Mouse (Mus musculus): ENCODE data around the gene Atp2b2. TPM values are rescaled to one million over a fixed set of nuclear protein-coding genes. Genes with fewer than 3 reads are reported as not detected.

Gene Atp2b2
- polyA plus RNA-seq, 1 experiment from 2014 or later = 34.2 TPM

- no peak overlapping the region for H3K4me2 ChIP-seq (replicated peaks)
- H3K36me3 ChIP-seq (replicated peaks; ENCODE audit: control insufficient read depth, insufficient read depth) = no peaks in the 10 kb centered on the region
- ATAC-seq (ENCODE audit: low FRiP score) (no peak), DNase-seq (ENCODE audit: low spot score) (no peak)
- H3K4me1 ChIP-seq (replicated peaks; ENCODE audit: control insufficient read depth, insufficient read depth, low read length) = no peaks in the 10 kb centered on the region
- no peak overlapping the region for H3K27ac ChIP-seq
- no peaks in the 10 kb centered on the region for H3K27me3 ChIP-seq (ENCODE audit: control insufficient read depth, insufficient read depth, low read length)
- no peak overlapping the region for H3K4me3 ChIP-seq (replicated peaks; ENCODE audit: low read length)
- WGBS = 79% methylated on average over 8 of the region's 8 CpGs
- no peaks in the 10 kb centered on the region for H3K9me3 ChIP-seq (ENCODE audit: control insufficient read depth, low read length)
- H3K9ac ChIP-seq = no peak overlapping the region
These were observed 9.6 kb downstream of the Atp2b2 start for GRCm38 (mm10) chr6:114032822-114033221.

GRCm38 (mm10) chr6:114023794-114024193 lies 18.6 kb downstream of the Atp2b2 start:
- 75% methylated on average over 2 of the region's 2 CpGs for WGBS
- Histone ChIP-seq H3K9me3 (ENCODE audit: control insufficient read depth, low read length) (no peaks in the 10 kb centered on the region), H3K4me1 (replicated peaks; ENCODE audit: control insufficient read depth, insufficient read depth, low read length) (no peaks in the 10 kb centered on the region), H3K4me2 (replicated peaks) (no peak overlapping the region), H3K27ac (no peak overlapping the region), H3K36me3 (replicated peaks; ENCODE audit: control insufficient read depth, insufficient read depth) (no peaks in the 10 kb centered on the region), H3K4me3 (replicated peaks; ENCODE audit: low read length) (no peak overlapping the region), H3K9ac (no peak overlapping the region), H3K27me3 (ENCODE audit: control insufficient read depth, insufficient read depth, low read length) (no peaks in the 10 kb centered on the region)
- DNase-seq (ENCODE audit: low spot score) (no peak), ATAC-seq (ENCODE audit: low FRiP score) (no peak)

- H3K27ac ChIP-seq = no peak overlapping the region
- no peak overlapping the region for H3K4me3 ChIP-seq (replicated peaks; ENCODE audit: low read length)
- no peak for DNase-seq (ENCODE audit: low spot score)
- no peak for ATAC-seq (ENCODE audit: low FRiP score)
- H3K4me1 ChIP-seq (replicated peaks; ENCODE audit: control insufficient read depth, insufficient read depth, low read length) = no peaks in the 10 kb centered on the region
- H3K27me3 ChIP-seq (ENCODE audit: control insufficient read depth, insufficient read depth, low read length) = no peaks in the 10 kb centered on the region
- no peaks in the 10 kb centered on the region for H3K36me3 ChIP-seq (replicated peaks; ENCODE audit: control insufficient read depth, insufficient read depth)
- H3K9me3 ChIP-seq (ENCODE audit: control insufficient read depth, low read length) = no peaks in the 10 kb centered on the region
- no peak overlapping the region for H3K9ac ChIP-seq
- WGBS = 77% methylated on average over 9 of the region's 9 CpGs
- H3K4me2 ChIP-seq (replicated peaks) = no peak overlapping the region
These were observed 20.3 kb downstream of the Atp2b2 start for GRCm38 (mm10) chr6:114022104-114022503.

- Histone ChIP-seq H3K4me1 (replicated peaks; ENCODE audit: control insufficient read depth, insufficient read depth, low read length) (no peaks in the 10 kb centered on the region), H3K4me2 (replicated peaks) (no peak overlapping the region), H3K36me3 (replicated peaks; ENCODE audit: control insufficient read depth, insufficient read depth) (no peaks in the 10 kb centered on the region), H3K9me3 (ENCODE audit: control insufficient read depth, low read length) (no peaks in the 10 kb centered on the region), H3K27ac (no peak overlapping the region), H3K9ac (no peak overlapping the region), H3K27me3 (ENCODE audit: control insufficient read depth, insufficient read depth, low read length) (no peaks in the 10 kb centered on the region), H3K4me3 (replicated peaks; ENCODE audit: low read length) (no peak overlapping the region)
- ATAC-seq (ENCODE audit: low FRiP score) (no peak), DNase-seq (ENCODE audit: low spot score) (no peak)
- WGBS = 69% methylated on average over 5 of the region's 5 CpGs
These were observed 28.6 kb downstream of the Atp2b2 start for GRCm38 (mm10) chr6:114013801-114014200.

- ATAC-seq (ENCODE audit: low FRiP score) = no peak
These were observed 29.6 kb downstream of the Atp2b2 start for GRCm38 (mm10) chr6:114012834-114013233.

GRCm38 (mm10) chr6:114011976-114012375 lies 30.4 kb downstream of the Atp2b2 start:
- no peak overlapping the region for H3K27ac ChIP-seq

More at GRCm38 (mm10) chr6:114012834-114013233, 29.6 kb downstream of the Atp2b2 start:
- DNase-seq (ENCODE audit: low spot score) = no peak
- Histone ChIP-seq H3K36me3 (replicated peaks; ENCODE audit: control insufficient read depth, insufficient read depth) (no peaks in the 10 kb centered on the region), H3K4me1 (replicated peaks; ENCODE audit: control insufficient read depth, insufficient read depth, low read length) (no peaks in the 10 kb centered on the region), H3K27ac (no peak overlapping the region), H3K4me2 (replicated peaks) (no peak overlapping the region), H3K4me3 (replicated peaks; ENCODE audit: low read length) (no peak overlapping the region), H3K9ac (no peak overlapping the region), H3K27me3 (ENCODE audit: control insufficient read depth, insufficient read depth, low read length) (no peaks in the 10 kb centered on the region), H3K9me3 (ENCODE audit: control insufficient read depth, low read length) (no peaks in the 10 kb centered on the region)
- 24% methylated on average over 9 of the region's 9 CpGs for WGBS

GRCm38 (mm10) chr6:114003796-114004195 lies 38.6 kb downstream of the Atp2b2 start:
- no peak overlapping the region for H3K27ac ChIP-seq
- H3K9ac ChIP-seq = no peak overlapping the region
- DNase-seq (ENCODE audit: low spot score) (no peak), ATAC-seq (ENCODE audit: low FRiP score) (no peak)
- no peak overlapping the region for H3K4me3 ChIP-seq (replicated peaks; ENCODE audit: low read length)
- WGBS = 76% methylated on average over 3 of the region's 3 CpGs
- no peaks in the 10 kb centered on the region for H3K27me3 ChIP-seq (ENCODE audit: control insufficient read depth, insufficient read depth, low read length)
- no peaks in the 10 kb centered on the region for H3K9me3 ChIP-seq (ENCODE audit: control insufficient read depth, low read length)
- H3K4me1 ChIP-seq (replicated peaks; ENCODE audit: control insufficient read depth, insufficient read depth, low read length) = no peaks in the 10 kb centered on the region
- no peaks in the 10 kb centered on the region for H3K36me3 ChIP-seq (replicated peaks; ENCODE audit: control insufficient read depth, insufficient read depth)
- no peak overlapping the region for H3K4me2 ChIP-seq (replicated peaks)

More at GRCm38 (mm10) chr6:114011976-114012375, 30.4 kb downstream of the Atp2b2 start:
- no peaks in the 10 kb centered on the region for H3K36me3 ChIP-seq (replicated peaks; ENCODE audit: control insufficient read depth, insufficient read depth)
- H3K4me2 ChIP-seq (replicated peaks) = no peak overlapping the region
- no peak overlapping the region for H3K4me3 ChIP-seq (replicated peaks; ENCODE audit: low read length)
- ATAC-seq (ENCODE audit: low FRiP score) (no peak), DNase-seq (ENCODE audit: low spot score) (no peak)
- no peak overlapping the region for H3K9ac ChIP-seq
- H3K27me3 ChIP-seq (ENCODE audit: control insufficient read depth, insufficient read depth, low read length) = no peaks in the 10 kb centered on the region
- 88% methylated on average over 6 of the region's 6 CpGs for WGBS
- no peaks in the 10 kb centered on the region for H3K4me1 ChIP-seq (replicated peaks; ENCODE audit: control insufficient read depth, insufficient read depth, low read length)
- H3K9me3 ChIP-seq (ENCODE audit: control insufficient read depth, low read length) = no peaks in the 10 kb centered on the region

GRCm38 (mm10) chr6:114000928-114001327 lies 41.5 kb downstream of the Atp2b2 start:
- DNase-seq (ENCODE audit: low spot score) = no peak
- H3K27me3 ChIP-seq (ENCODE audit: control insufficient read depth, insufficient read depth, low read length) = no peaks in the 10 kb centered on the region
- H3K27ac ChIP-seq = no peak overlapping the region
- H3K9me3 ChIP-seq (ENCODE audit: control insufficient read depth, low read length) = no peaks in the 10 kb centered on the region
- no peak for ATAC-seq (ENCODE audit: low FRiP score)
- H3K9ac ChIP-seq = no peak overlapping the region
- H3K4me1 ChIP-seq (replicated peaks; ENCODE audit: control insufficient read depth, insufficient read depth, low read length) = no peaks in the 10 kb centered on the region
- 79% methylated on average over 6 of the region's 6 CpGs for WGBS
- H3K36me3 ChIP-seq (replicated peaks; ENCODE audit: control insufficient read depth, insufficient read depth) = no peaks in the 10 kb centered on the region
- H3K4me3 ChIP-seq (replicated peaks; ENCODE audit: low read length) = no peak overlapping the region
- H3K4me2 ChIP-seq (replicated peaks) = no peak overlapping the region

GRCm38 (mm10) chr6:114000304-114000703 lies 42.1 kb downstream of the Atp2b2 start:
- DNase-seq (ENCODE audit: low spot score) (no peak), ATAC-seq (ENCODE audit: low FRiP score) (no peak)
- H3K9ac ChIP-seq = no peak overlapping the region
- no peaks in the 10 kb centered on the region for H3K9me3 ChIP-seq (ENCODE audit: control insufficient read depth, low read length)
- H3K36me3 ChIP-seq (replicated peaks; ENCODE audit: control insufficient read depth, insufficient read depth) = no peaks in the 10 kb centered on the region
- H3K4me3 ChIP-seq (replicated peaks; ENCODE audit: low read length) = no peak overlapping the region
- no peak overlapping the region for H3K4me2 ChIP-seq (replicated peaks)
- 54% methylated on average over 7 of the region's 7 CpGs for WGBS
- no peaks in the 10 kb centered on the region for H3K4me1 ChIP-seq (replicated peaks; ENCODE audit: control insufficient read depth, insufficient read depth, low read length)
- no peak overlapping the region for H3K27ac ChIP-seq
- H3K27me3 ChIP-seq (ENCODE audit: control insufficient read depth, insufficient read depth, low read length) = no peaks in the 10 kb centered on the region

GRCm38 (mm10) chr6:113998413-113998812 lies 44.0 kb downstream of the Atp2b2 start:
- no peak overlapping the region for H3K4me2 ChIP-seq (replicated peaks)

More at GRCm38 (mm10) chr6:113998413-113998812, 44.0 kb downstream of the Atp2b2 start:
- DNase-seq (ENCODE audit: low spot score) (no peak), ATAC-seq (ENCODE audit: low FRiP score) (no peak)
- H3K4me3 ChIP-seq (replicated peaks; ENCODE audit: low read length) = no peak overlapping the region
- 90% methylated on average over 2 of the region's 2 CpGs for WGBS
- H3K27me3 ChIP-seq (ENCODE audit: control insufficient read depth, insufficient read depth, low read length) = no peaks in the 10 kb centered on the region
- no peaks in the 10 kb centered on the region for H3K9me3 ChIP-seq (ENCODE audit: control insufficient read depth, low read length)
- no peaks in the 10 kb centered on the region for H3K36me3 ChIP-seq (replicated peaks; ENCODE audit: control insufficient read depth, insufficient read depth)
- no peaks in the 10 kb centered on the region for H3K4me1 ChIP-seq (replicated peaks; ENCODE audit: control insufficient read depth, insufficient read depth, low read length)
- H3K27ac ChIP-seq = no peak overlapping the region
- H3K9ac ChIP-seq = no peak overlapping the region
